Mouse (Mus musculus): ENCODE measurements around the gene Gnb2. TPM values are rescaled to one million over a fixed set of nuclear protein-coding genes. Genes with fewer than 3 reads are reported as not detected.

The Gnb2 gene
- polyA plus RNA-seq, 1 experiment from 2014 or later = 360 TPM

DNA sequence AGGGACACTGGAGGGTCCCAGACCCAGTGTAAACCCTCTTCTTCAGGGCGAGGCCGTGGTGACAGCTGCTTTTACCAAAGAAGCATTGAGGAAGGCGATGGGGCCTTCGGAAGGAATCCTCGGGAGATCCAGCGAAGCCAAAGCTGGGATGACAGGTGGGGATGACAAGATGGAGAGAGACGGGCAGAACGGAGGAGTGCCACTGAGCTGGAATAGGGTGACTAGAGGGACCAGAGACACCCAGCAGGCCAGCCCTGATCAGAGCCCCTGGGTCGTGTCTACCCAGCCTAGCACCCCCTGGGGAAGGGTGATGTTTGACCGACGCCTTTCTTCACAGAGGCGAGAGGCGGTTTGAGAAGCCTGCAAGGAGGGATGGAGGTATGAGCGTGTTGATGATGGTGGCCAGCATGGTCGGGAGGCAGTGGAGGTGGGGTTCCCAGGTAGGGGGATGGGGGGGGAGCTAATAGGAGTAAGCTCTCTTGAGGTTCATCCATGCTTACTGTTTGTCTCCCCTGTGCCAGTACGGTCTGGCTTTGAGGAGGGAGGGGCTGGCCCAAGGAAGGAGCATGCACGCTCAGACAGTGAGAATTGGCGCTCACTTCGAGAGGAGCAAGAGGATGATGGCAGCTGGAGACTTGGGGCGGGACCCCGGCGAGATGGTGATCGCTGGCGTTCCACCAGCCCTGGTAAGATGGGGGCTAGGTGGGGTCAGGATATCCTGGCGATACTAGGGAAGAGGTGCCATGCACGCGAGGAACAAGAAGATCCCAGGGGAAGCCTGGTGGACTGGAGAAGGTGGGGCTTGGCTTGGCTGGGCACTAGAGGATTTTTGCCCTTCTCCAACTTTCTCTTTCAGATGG is 13.4 kb downstream of the Gnb2 start:
- peaks cover 45% of the 10 kb centered on the region for H3K36me3 ChIP-seq (ENCODE audit: control insufficient read depth, insufficient read depth, low read length)
- 92% methylated on average over 27 of the region's 27 CpGs for WGBS
- no peak for DNase-seq (ENCODE audit: low spot score)

DNA sequence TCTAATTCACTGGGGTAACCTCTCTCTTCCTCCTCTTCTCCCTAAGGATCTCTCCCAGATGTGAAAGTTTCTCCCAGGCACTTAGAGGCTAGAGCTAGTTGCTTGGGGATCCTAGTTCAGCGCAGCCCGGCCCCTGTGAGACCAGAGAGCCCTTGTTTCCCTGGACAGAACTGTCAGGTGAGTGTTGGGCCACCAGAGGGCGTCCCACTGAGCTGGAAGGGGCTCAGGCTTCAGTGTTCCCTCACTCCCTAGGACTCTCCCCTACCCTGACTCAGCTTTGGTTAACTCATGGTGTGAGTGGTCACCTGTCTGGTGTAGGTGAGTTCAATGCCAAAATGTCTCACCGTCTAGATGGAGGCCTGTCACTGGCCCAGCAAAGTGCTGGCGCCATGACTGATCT is 14.9 kb downstream of the Gnb2 start, which contains the start of gene Gigyf1:
TSS of gene Gigyf1 (plus strand) at position 113 of the 400 bp plus-strand sequence.
- DNase-seq (ENCODE audit: low spot score) = peak; percentile 39
- 73% methylated on average over 5 of the region's 5 CpGs for WGBS
- Histone ChIP-seq H3K27ac (replicated peaks; ENCODE audit: low read depth, low read length) (no peak within 1 kb of the TSS), H3K9me3 (ENCODE audit: control insufficient read depth, low read length) (no peaks in the 10 kb centered on the region), H3K27me3 (ENCODE audit: control insufficient read depth, insufficient read depth, low read length) (no peaks in the 10 kb centered on the region), H3K4me2 (ENCODE audit: low read depth, severe bottlenecking) (no peak within 1 kb of the TSS), H3K4me3 (ENCODE audit: low read depth, low read length) (no peak within 1 kb of the TSS), H3K36me3 (ENCODE audit: control insufficient read depth, insufficient read depth, low read length) (peaks cover 38% of the 10 kb centered on the region), H3K9ac (ENCODE audit: low read length) (no peak within 1 kb of the TSS), H3K4me1 (ENCODE audit: control insufficient read depth, insufficient read depth, low read length) (no peaks in the 10 kb centered on the region)
- ATAC-seq (ENCODE audit: insufficient number of reproducible peaks, low FRiP score, low TSS enrichment, low read depth) = no peak

More for the DNA sequence above, 13.4 kb downstream of the Gnb2 start:
- no peak overlapping the region for H3K27ac ChIP-seq (replicated peaks; ENCODE audit: low read depth, low read length)
- ATAC-seq (ENCODE audit: insufficient number of reproducible peaks, low FRiP score, low TSS enrichment, low read depth) = no peak
- no peaks in the 10 kb centered on the region for H3K27me3 ChIP-seq (ENCODE audit: control insufficient read depth, insufficient read depth, low read length)
- no peaks in the 10 kb centered on the region for H3K4me1 ChIP-seq (ENCODE audit: control insufficient read depth, insufficient read depth, low read length)
- H3K9me3 ChIP-seq (ENCODE audit: control insufficient read depth, low read length) = no peaks in the 10 kb centered on the region
- H3K9ac ChIP-seq (ENCODE audit: low read length) = no peak overlapping the region
- no peak overlapping the region for H3K4me3 ChIP-seq (ENCODE audit: low read depth, low read length)
- no peak overlapping the region for H3K4me2 ChIP-seq (ENCODE audit: low read depth, severe bottlenecking)

DNA sequence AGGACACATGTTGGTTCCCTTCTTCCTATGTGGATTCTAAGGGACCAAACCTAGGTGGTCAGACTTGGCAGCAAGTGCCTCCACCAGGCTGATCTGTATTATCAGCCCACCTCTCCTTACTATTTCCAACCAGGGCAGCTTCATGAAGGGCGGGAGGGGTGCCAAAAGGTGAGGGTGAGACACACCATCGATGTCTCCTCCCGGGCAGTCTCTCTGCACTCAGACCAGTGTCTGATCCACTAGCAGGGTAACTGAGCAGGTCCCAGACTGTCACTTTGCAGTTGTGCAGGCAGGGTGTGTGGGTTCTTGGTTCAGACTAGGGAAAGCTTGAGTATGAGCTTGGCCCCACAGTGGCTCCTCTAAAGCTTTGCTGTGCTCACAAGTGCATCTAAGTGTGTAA is 18.5 kb downstream of the Gnb2 start:
- Histone ChIP-seq H3K4me3 (ENCODE audit: low read depth, low read length) (no peak overlapping the region), H3K9ac (ENCODE audit: low read length) (no peak overlapping the region), H3K27me3 (ENCODE audit: control insufficient read depth, insufficient read depth, low read length) (no peaks in the 10 kb centered on the region), H3K4me2 (ENCODE audit: low read depth, severe bottlenecking) (no peak overlapping the region), H3K9me3 (ENCODE audit: control insufficient read depth, low read length) (no peaks in the 10 kb centered on the region), H3K36me3 (ENCODE audit: control insufficient read depth, insufficient read depth, low read length) (peaks cover 7% of the 10 kb centered on the region; the same call in 1 of the 2 replicates), H3K27ac (replicated peaks; ENCODE audit: low read depth, low read length) (no peak overlapping the region), H3K4me1 (ENCODE audit: control insufficient read depth, insufficient read depth, low read length) (peaks cover 20% of the 10 kb centered on the region)
- 95% methylated on average over 3 of the region's 3 CpGs for WGBS
- ATAC-seq (ENCODE audit: insufficient number of reproducible peaks, low FRiP score, low TSS enrichment, low read depth) (no peak), DNase-seq (ENCODE audit: low spot score) (no peak)

DNA sequence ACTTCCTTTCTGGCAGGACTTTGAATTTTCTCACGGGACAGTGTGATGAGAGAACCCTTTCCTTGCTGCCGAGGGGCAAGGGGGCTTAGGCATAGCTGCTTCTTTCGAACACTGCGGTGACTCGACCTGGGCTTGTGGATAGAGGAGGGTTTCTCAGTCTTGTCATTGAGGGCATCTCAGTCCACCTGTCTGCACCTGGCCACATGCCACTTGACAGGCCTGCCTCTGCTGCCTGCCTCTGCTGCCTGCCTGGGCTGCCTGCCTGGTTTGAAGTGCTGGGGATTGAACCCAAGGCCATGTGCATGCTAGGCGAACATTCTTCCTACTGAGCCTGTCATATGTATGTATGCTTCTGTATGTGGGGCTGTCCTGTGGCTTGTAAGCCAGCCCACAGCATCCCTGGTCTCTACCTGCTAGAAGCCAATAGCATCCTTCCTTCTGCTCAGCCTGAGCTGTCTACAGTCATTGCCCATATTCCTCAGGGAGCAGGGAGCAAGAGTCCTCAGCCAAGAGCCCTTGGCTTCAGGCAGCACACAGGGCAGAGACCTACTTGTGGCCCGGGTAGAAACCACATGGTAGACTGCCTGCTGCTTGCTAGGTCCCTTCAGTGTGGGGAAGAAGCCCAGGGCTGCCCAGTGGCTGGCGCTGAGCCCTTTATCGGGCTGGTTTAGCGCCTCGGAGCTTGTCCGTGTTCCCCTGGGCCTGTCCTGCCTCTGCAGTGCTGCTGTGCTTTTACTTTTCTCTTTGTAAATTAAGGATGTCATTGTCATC is 19.2 kb downstream of the Gnb2 start:
- Histone ChIP-seq H3K4me3 (ENCODE audit: low read depth, low read length) (no peak overlapping the region), H3K36me3 (ENCODE audit: control insufficient read depth, insufficient read depth, low read length) (peaks cover 7% of the 10 kb centered on the region; the same call in 1 of the 2 replicates)
- WGBS = 90% methylated on average over 12 of the region's 12 CpGs

GRCm38 (mm10) chr5:137512847-137513794 is 20.2 kb downstream of the Gnb2 start:
- Histone ChIP-seq H3K9me3 (ENCODE audit: control insufficient read depth, low read length) (no peaks in the 10 kb centered on the region), H3K4me3 (ENCODE audit: low read depth, low read length) (no peak overlapping the region), H3K27me3 (ENCODE audit: control insufficient read depth, insufficient read depth, low read length) (no peaks in the 10 kb centered on the region), H3K27ac (replicated peaks; ENCODE audit: low read depth, low read length) (no peak overlapping the region), H3K9ac (ENCODE audit: low read length) (no peak overlapping the region), H3K36me3 (ENCODE audit: control insufficient read depth, insufficient read depth, low read length) (peaks cover 7% of the 10 kb centered on the region; the same call in 1 of the 2 replicates), H3K4me2 (ENCODE audit: low read depth, severe bottlenecking) (no peak overlapping the region), H3K4me1 (ENCODE audit: control insufficient read depth, insufficient read depth, low read length) (peaks cover 20% of the 10 kb centered on the region)
- DNase-seq (ENCODE audit: low spot score) (peak; percentile 77), ATAC-seq (ENCODE audit: insufficient number of reproducible peaks, low FRiP score, low TSS enrichment, low read depth) (0 out of 2 replicates have a peak, but pooled peaks have one; percentile 27)
- WGBS = 78% methylated on average over 11 of the region's 11 CpGs

More for the DNA sequence above, 19.2 kb downstream of the Gnb2 start:
- Histone ChIP-seq H3K9me3 (ENCODE audit: control insufficient read depth, low read length) (no peaks in the 10 kb centered on the region), H3K9ac (ENCODE audit: low read length) (no peak overlapping the region), H3K4me2 (ENCODE audit: low read depth, severe bottlenecking) (no peak overlapping the region; the same call in 1 of the 2 replicates), H3K27me3 (ENCODE audit: control insufficient read depth, insufficient read depth, low read length) (no peaks in the 10 kb centered on the region), H3K27ac (replicated peaks; ENCODE audit: low read depth, low read length) (no peak overlapping the region), H3K4me1 (ENCODE audit: control insufficient read depth, insufficient read depth, low read length) (peaks cover 20% of the 10 kb centered on the region)
- ATAC-seq (ENCODE audit: insufficient number of reproducible peaks, low FRiP score, low TSS enrichment, low read depth) (no peak), DNase-seq (ENCODE audit: low spot score) (no peak)

- whole genome bisulfite sequencing = 70% methylated on average over 3 of the region's 3 CpGs
- H3K9ac ChIP-seq (ENCODE audit: low read length) = peak overlapping the region; percentile 98
- no peak for ATAC-seq (ENCODE audit: insufficient number of reproducible peaks, low FRiP score, low TSS enrichment, low read depth)
Observed at GRCm38 (mm10) chr5:137511706-137512105, 21.6 kb downstream of the Gnb2 start.

DNA sequence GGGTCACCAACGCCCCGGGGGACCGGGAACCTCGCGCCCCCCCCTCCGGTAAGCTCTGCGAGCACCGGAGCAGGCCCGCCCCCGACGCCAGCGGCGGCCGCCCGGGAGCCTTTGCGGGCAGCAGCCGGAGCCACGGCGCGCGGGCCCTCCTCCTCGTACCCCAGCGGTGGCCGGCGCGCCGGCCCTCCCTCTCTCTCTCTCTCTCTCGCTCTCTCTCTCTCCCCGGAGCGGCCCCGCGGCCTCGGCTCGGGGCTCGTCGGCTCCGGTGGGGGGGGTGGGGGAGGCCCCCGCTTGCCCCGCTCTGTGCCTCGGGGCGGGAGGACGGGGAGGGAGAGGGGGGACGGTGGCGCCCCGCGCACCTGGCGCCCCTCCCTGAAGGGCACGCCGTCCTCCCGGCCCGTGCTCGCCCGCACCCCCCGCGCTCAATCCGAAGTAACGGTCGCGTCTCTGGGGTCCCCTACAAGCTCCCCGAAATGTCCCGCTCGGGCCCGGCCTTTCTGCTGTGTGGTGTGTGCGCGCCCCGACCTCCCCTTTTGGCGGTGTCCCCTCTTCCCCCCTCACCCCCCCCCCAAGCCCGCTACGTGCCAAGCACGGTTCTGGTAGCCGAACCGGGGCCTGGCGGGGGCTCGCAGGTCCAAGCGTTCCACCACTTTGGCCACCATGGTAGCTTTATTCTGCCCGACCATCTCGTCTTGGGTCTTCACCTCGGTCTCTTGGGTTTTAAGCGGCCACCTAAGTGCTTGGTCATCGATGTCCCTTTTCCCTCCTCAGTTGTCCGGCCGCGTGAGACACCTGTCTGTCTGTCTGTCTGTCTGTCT is 22.5 kb downstream of the Gnb2 start:
- Histone ChIP-seq H3K36me3 (ENCODE audit: control insufficient read depth, insufficient read depth, low read length) (peaks cover 5% of the 10 kb centered on the region; the same call in 1 of the 2 replicates), H3K4me2 (ENCODE audit: low read depth, severe bottlenecking) (peak overlapping the region; percentile 89), H3K4me3 (ENCODE audit: low read depth, low read length) (peak overlapping the region; percentile 98), H3K9me3 (ENCODE audit: control insufficient read depth, low read length) (no peaks in the 10 kb centered on the region), H3K27ac (replicated peaks; ENCODE audit: low read depth, low read length) (peak overlapping the region; percentile 76), H3K9ac (ENCODE audit: low read length) (peak overlapping the region; percentile 98), H3K4me1 (ENCODE audit: control insufficient read depth, insufficient read depth, low read length) (peaks cover 20% of the 10 kb centered on the region), H3K27me3 (ENCODE audit: control insufficient read depth, insufficient read depth, low read length) (no peaks in the 10 kb centered on the region)
- 0% methylated on average over 42 of the region's 83 CpGs for whole genome bisulfite sequencing
- peak; percentile 44; the same call in 1 of the 2 replicates for ATAC-seq (ENCODE audit: insufficient number of reproducible peaks, low FRiP score, low TSS enrichment, low read depth)
- DNase-seq (ENCODE audit: low spot score) = peak; percentile 44

More at GRCm38 (mm10) chr5:137511706-137512105, 21.6 kb downstream of the Gnb2 start:
- no peak for DNase-seq (ENCODE audit: low spot score)
- Histone ChIP-seq H3K4me3 (ENCODE audit: low read depth, low read length) (peak overlapping the region; percentile 98), H3K9me3 (ENCODE audit: control insufficient read depth, low read length) (no peaks in the 10 kb centered on the region), H3K4me1 (ENCODE audit: control insufficient read depth, insufficient read depth, low read length) (peaks cover 20% of the 10 kb centered on the region), H3K4me2 (ENCODE audit: low read depth, severe bottlenecking) (peak overlapping the region; percentile 89), H3K27ac (replicated peaks; ENCODE audit: low read depth, low read length) (no peak overlapping the region; the same call in 1 of the 2 replicates), H3K27me3 (ENCODE audit: control insufficient read depth, insufficient read depth, low read length) (no peaks in the 10 kb centered on the region), H3K36me3 (ENCODE audit: control insufficient read depth, insufficient read depth, low read length) (peaks cover 5% of the 10 kb centered on the region; the same call in 1 of the 2 replicates)
